Mouse (Mus musculus) thymus, adult 2 months (tissue): ENCODE data around the gene Eno2.

Source experiments
- CTCF ChIP-seq: fragments of 200-500 bp; IDR thresholded peaks from 2 replicates; pipeline ENCODE4 v1.5.1; 2012; ENCODE audit warnings: mild to moderate bottlenecking, control low read depth, low read length, moderate library complexity, borderline replicate concordance; ENCODE audit not compliant: control insufficient read depth, poor library complexity, insufficient read depth; ENCODE audit errors: extremely low read depth
- POLR2A ChIP-seq: fragments of 200-500 bp; IDR thresholded peaks from 2 replicates; pipeline ENCODE4 v1.6.1; 2012; ENCODE audit warnings: mild to moderate bottlenecking, low read length, control low read depth, moderate library complexity; ENCODE audit not compliant: control insufficient read depth, poor library complexity, insufficient read depth; ENCODE audit errors: extremely low read depth

- TF ChIP-seq CTCF (peak; percentile 59; the same call in 1 of the 2 replicates), POLR2A (0 out of 2 replicates have a peak, but pooled peaks have one; percentile 35)
These were observed 39.7 kb upstream of the Eno2 start for GRCm38 (mm10) chr6:124809052-124809774.
